ENCODE assay signal across 10 mouse cellular contexts in genomic region chr10:115897235-115897634, GRCm38 (mm10).
A peak's percentile ranks its signal among the peaks of the same experiment; 100 is the strongest.
DNase-seq lines count a peak whose midpoint lies in the region; TF ChIP-seq lines count a peak whose summit lies in the region.
"Had no signal": no experiment of that assay in that cellular context is flagged by ENCODE, and none has a peak within 500 bp of the region (broad histone marks: within the 10 kb centered on the region; RNA-seq: fewer than 3 reads in every experiment).

No protein-coding gene starts in this region.

- H3K27ac ChIP-seq in MEL (ENCODE audit: control insufficient read depth, low read depth, low read length): no peak overlapping the region
- H3K27ac ChIP-seq in kidney, adult 2 months (ENCODE audit: insufficient read depth, low read depth, low read length): no peak overlapping the region

- H3K27me3 ChIP-seq in MEL (ENCODE audit: control insufficient read depth in 1 of 2, insufficient read depth in 2 of 2, low read length in 2 of 2): no peaks in the 10 kb centered on the region
- no peaks in the 10 kb centered on the region for H3K27me3 ChIP-seq in kidney, adult 2 months (replicated peaks; ENCODE audit: control insufficient read depth, insufficient read depth, low read length)

- TF ChIP-seq RAD21 in MEL (IDR thresholded peaks at IDR 0.05; ENCODE audit: low read depth, low read length): no peak

- no peak overlapping the region for H3K9ac ChIP-seq in MEL (ENCODE audit: control insufficient read depth, low read depth, low read length, poor library complexity, severe bottlenecking)

- H3K9me3 ChIP-seq in MEL (replicated peaks; ENCODE audit: insufficient read depth, low read length): no peaks in the 10 kb centered on the region

- DNase-seq in 3T3-L1 (ENCODE audit: low read depth, low spot score) (peak; percentile 48), MEL (ENCODE audit: low read depth, low spot score) (peak; percentile 9)
- DNase-seq in gastrocnemius, postnatal 10 days: peak; percentile 19
- peak; percentile 59 for DNase-seq in lung, postnatal 14 days
- no peak for DNase-seq in kidney, adult 2 months
- no peak for DNase-seq in layer of hippocampus, adult 8-10 months (ENCODE audit: low spot score in 2 of 2)
- DNase-seq in adrenal gland, postnatal 25 days: no peak
- DNase-seq: cerebellum, adult 9-11 months; kidney, postnatal 10 days had no signal

- H3K79me2 ChIP-seq in MEL (ENCODE audit: control insufficient read depth, insufficient read depth, low read length, poor library complexity): no peaks in the 10 kb centered on the region

- H3K4me1 ChIP-seq in MEL (ENCODE audit: control insufficient read depth in 1 of 2, insufficient read depth in 2 of 2, low read length in 2 of 2): no peaks in the 10 kb centered on the region
- H3K4me1 ChIP-seq in kidney, adult 2 months (ENCODE audit: control insufficient read depth, insufficient read depth, low read length): no peaks in the 10 kb centered on the region

- no peak for TF ChIP-seq EP300 in MEL (IDR thresholded peaks at IDR 0.05; ENCODE audit: low read depth in 1 of 2, low read length in 2 of 2)

- TF ChIP-seq POLR2A in MEL (IDR thresholded peaks at IDR 0.05; ENCODE audit: control insufficient read depth in 1 of 2, insufficient read depth in 1 of 2, low read depth in 1 of 2, low read length in 2 of 2, poor library complexity in 1 of 2): no peak
- no peak for TF ChIP-seq POLR2A in kidney, adult 2 months (IDR thresholded peaks at IDR 0.05; ENCODE audit: low read depth, low read length)

- H3K4me3 ChIP-seq in MEL (ENCODE audit: control insufficient read depth in 1 of 2, insufficient read depth in 1 of 2, low read depth in 2 of 2, low read length in 2 of 2): no peak overlapping the region
- H3K4me3 ChIP-seq in kidney, adult 2 months (ENCODE audit: insufficient read depth, low read depth, low read length): no peak overlapping the region

- no peak for TF ChIP-seq CTCF in MEL (IDR thresholded peaks at IDR 0.05 in 2 of 3, conservative IDR thresholded peaks at IDR 0.05 in 1 of 3; ENCODE audit: control insufficient read depth in 1 of 3, insufficient read depth in 1 of 3, low read depth in 2 of 3, low read length in 3 of 3, poor library complexity in 1 of 3, severe bottlenecking in 1 of 3)
- TF ChIP-seq CTCF in kidney, adult 2 months (conservative IDR thresholded peaks at IDR 0.05; ENCODE audit: insufficient read depth, insufficient read length, low read depth, low read length): no peak

- 70% methylated on average over 7 of the region's 7 CpGs for WGBS in kidney, adult 2 months

- peaks cover 0 to 2% of the 10 kb centered on the region in 2 experiments; a peak in 1 of 4 replicates for H3K36me3 ChIP-seq in MEL (ENCODE audit: control insufficient read depth in 1 of 2, insufficient read depth in 2 of 2, low read length in 2 of 2)
- no peaks in the 10 kb centered on the region for H3K36me3 ChIP-seq in kidney, adult 2 months (ENCODE audit: control insufficient read depth, insufficient read depth, low read length)
- H3K36me3 ChIP-seq: G1E had no signal

TF ChIP-seq in MEL, 35 proteins besides CTCF, POLR2A, EP300 and RAD21:
- no peak for TF ChIP-seq TBP (IDR thresholded peaks at IDR 0.05; ENCODE audit: low read depth, low read length)
TF ChIP-seq in MEL: peak in this region for 0.

Comparison
In these comparisons a context has a peak if more than half of its experiments do, and no peak if none do; other contexts are left out.
1. DNase-seq: peak in 3T3-L1 (single experiment), MEL (single experiment), gastrocnemius, postnatal 10 days (single experiment) and lung, postnatal 14 days (single experiment); none in kidney, adult 2 months (single experiment), layer of hippocampus, adult 8-10 months (0 of 2) and adrenal gland, postnatal 25 days (single experiment).